Mouse (Mus musculus) right cerebral cortex, postnatal 36 days (tissue): Measurements from ENCODE around the gene Snrpg.
A peak's percentile ranks its signal among the peaks of the same experiment; 100 is the strongest.

Experiments used
- DNase-seq, 2 experiments: peaks; one replicate each; pipeline ENCODE4 v3.0.0; 2022; ENCODE audit warnings: low spot score in 2 of 2, mixed read lengths in 1 of 2

The Snrpg gene

DNA sequence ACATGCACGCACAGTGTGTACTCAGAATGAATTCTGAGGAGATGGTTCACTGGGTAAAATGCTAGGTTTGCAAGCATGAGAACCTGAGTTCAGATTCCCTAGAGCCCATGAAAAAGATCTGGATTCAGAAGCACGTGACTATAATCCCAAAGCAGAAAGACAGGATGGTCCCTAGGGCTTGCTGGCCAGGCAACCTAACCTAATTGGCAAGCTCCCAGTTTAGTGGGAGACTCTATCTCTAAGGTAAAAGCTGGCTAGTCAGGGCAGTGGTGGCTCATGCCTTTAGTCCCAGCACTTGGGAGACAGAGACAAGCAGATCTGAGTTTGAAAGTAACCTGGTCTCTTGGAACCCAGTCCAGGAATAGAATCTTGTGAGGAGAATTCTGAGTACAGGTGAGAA lies 27.9 kb downstream of the Snrpg start:
- no peak for DNase-seq

GRCm38 (mm10) chr6:86399995-86400394 lies 28.9 kb downstream of the Snrpg start:
- DNase-seq = no peak

- peak; percentile 32 to 38 for DNase-seq
Measured at GRCm38 (mm10) chr6:86400972-86401371, 29.9 kb downstream of the Snrpg start.

DNA sequence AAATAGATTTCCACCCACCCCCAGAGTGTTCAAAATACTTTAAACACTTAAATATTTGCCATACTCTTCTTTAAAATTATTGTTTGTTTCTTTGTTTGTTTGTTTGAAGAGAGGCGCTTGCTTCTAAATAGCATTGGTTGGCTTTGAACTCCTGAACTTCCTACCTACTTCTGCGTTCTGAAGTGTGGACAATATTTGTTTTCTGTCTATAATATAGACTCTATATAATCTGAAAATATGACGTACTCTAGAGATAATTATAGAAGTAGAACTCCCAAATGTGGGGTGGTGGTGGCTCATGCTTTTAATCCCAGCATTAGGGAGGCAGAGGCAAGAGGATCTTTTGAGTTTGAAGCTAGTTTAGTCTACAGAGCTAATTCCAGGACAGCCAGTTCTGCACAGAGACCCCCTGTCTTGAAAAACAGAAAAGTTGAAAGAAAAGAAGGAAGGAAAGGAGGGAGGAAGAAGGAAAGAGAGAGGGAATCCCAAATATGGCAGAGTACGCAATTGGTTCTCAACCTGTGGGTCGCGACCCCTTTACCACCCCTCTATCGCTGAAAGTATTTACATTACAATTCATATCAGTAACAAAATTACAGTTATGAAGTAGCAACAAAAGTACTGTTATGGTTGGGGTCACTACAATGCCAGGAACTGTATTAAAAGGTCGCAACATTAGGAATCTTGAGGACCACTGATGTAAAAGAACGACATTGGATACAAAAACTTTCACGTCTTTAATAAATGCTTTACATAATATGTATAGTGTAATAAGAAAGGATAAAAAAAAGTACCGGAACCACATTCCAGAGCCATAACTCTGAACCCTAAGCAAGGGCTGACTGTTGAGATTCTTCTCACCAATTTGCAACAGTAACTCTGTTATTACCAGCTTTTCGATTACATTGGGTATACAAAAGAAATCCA lies 31.8 kb downstream of the Snrpg start:
- DNase-seq = no peak

DNA sequence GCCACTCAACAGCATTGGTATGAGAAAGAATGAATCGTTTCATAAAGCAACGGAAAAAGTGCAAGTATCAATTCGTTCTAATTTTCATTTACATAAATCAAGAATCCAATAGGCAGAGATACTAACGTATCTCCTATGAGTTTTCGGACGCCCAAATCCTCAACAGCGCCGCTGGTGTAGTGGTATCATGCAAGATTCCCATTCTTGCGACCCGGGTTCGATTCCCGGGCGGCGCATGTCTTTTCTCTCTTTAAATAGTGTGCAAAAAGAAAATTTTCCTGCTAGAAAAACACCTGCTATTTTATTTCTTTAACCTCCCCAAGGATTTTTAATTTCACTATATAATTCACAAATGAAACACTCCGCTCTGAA lies 32.6 kb downstream of the Snrpg start:
- peak; percentile 84 for DNase-seq

DNA sequence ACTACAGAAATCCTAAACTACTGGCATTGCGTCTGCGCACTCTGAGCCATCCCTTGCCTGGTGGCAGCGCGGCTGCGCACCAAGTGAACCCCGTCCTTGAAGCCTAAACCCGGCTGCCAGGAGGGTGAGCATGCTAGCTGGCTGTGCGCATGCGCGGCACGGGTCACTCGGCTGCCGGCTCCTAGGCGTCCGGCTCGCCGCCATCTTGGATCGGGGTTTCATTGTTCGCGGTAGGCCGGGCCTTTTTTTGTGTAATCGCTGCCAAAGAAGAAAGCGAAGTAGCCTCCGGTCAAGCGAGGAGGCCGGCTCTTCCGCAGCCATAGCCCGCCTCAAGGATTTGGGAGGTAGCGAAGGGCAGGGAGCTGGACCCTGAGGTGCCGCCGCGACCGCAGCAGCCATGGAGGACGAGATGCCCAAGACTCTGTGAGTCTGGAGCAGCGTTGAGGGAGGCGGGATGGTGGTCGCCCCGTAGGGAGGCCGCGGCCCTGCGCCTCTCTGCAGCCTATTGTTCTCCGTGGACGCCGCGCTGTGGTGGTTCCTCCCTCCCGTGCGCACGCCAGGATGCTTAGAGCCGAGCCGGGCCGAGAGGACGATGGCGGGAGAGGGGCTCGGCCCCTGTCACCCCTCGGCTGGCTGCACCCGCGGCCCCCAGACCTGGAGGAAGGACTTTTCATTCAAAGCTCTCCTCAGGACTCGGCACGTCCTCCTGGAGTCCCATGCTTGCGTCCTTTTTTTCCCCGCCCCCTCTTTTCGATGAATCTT lies 33.2 kb downstream of the Snrpg start, which contains the start of gene Tia1:
Gene Tia1 (plus strand): TSS at position 120 of the 762 bp plus-strand sequence.
- DNase-seq = peak; percentile 95 to 97

DNA sequence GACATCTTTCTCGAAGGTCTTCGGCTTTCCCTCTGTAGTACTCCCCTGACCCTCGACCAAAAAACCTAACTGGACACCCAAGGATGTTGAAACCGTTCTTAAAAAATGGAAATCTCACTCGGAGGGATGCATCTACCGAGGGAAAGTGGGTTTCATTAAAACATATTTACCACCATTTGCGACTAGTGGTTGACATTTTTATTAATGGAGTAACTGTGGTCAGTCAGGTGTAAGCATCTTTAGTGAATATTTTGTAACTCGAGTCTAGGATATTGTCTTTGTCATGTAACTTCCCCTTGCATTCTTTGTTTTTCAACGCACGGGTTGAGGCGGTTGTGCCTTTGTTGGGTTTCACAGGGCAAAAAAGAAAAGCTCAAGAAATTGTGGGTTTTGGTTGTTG lies 33.9 kb downstream of the Snrpg start:
- DNase-seq = no peak

- no peak for DNase-seq
Measured at GRCm38 (mm10) chr6:86406306-86406705, 35.2 kb downstream of the Snrpg start.

- no peak for DNase-seq
Measured at GRCm38 (mm10) chr6:86418711-86419110, 47.6 kb downstream of the Snrpg start.

GRCm38 (mm10) chr6:86419239-86419638 lies 48.1 kb downstream of the Snrpg start:
- no peak for DNase-seq

DNA sequence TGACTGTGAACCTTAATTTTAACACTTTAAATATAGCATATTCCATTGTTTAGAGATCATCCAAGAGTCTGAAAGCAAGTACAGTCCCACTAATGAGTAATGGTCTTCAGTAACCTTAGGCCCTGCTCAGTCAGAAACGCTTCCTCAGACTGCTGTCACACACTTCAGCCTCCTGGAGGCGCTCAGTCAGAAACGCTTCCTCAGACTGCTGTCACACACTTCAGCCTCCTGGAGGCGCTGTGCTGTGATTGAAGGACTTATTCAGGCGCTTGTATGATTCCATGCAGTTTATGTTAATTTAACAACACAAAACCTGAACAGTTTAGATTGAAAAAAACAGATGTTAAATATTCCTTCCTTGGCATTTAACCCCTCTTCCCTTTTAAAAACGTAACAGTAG lies 49.4 kb downstream of the Snrpg start:
- DNase-seq = no peak

- no peak for DNase-seq
Measured at GRCm38 (mm10) chr6:86426358-86426757, 55.3 kb downstream of the Snrpg start, which contains the start of gene Gm44790. Gene Gm44790, plus strand, starts transcription at chr6:86426658.
